Mouse (Mus musculus): ENCODE measurements around the gene Glis3.
A peak's percentile ranks its signal among the peaks of the same experiment; 100 is the strongest.

Gene Glis3

GRCm38 (mm10) chr19:28335890-28336289 is 344.0 kb downstream of the Glis3 start:
- DNase-seq (ENCODE audit: low read depth, low spot score), result peak; percentile 17

GRCm38 (mm10) chr19:28333007-28333766 is 346.7 kb downstream of the Glis3 start:
- no peak for DNase-seq (ENCODE audit: low read depth, low spot score)

- DNase-seq (ENCODE audit: low read depth, low spot score), result no peak
These were observed 351.3 kb downstream of the Glis3 start for GRCm38 (mm10) chr19:28328444-28329110.

GRCm38 (mm10) chr19:28327536-28327935 is 352.3 kb downstream of the Glis3 start:
- DNase-seq (ENCODE audit: low read depth, low spot score), result no peak

DNA sequence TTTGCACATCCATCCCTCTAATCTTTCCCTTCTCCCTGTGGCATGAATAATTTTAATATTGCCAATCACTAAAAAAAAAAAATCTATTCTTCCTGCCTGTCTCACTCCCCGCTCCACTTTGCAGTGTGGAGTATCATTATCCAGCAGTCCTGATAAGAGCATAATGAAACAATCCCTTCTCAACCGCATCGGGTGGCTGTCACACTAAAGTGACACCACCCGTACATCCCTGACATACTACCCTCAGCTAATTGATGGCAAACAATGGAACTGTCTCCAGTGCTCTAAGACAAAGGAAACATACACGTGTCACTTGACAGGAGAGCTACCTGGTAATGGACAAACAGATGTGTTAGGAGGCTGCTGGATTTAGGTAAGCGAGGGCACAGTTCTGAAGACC is 373.8 kb downstream of the Glis3 start:
- DNase-seq (ENCODE audit: low read depth, low spot score), result no peak

- DNase-seq (ENCODE audit: low read depth, low spot score), result no peak
These were observed 374.4 kb downstream of the Glis3 start for GRCm38 (mm10) chr19:28305510-28305909.

DNA sequence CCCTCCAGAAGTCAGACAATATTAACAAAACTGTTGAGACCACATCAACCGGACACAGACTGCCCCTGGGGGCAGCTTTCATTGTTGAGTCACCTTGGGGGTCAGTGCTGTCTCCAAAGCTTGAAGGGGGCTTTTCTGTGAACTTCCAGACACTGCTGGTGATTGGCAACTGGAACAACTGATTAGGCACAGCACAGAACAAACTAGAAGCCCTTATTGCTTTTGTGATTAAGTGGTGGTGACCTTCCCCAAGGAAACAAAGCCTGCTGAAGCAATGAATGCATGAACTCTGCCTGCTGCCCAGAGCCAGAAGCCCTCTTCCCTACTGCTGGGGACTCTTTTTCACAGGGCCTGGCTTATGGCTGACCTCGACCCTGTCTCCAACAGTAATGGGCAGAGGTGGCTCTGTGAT is 377.0 kb downstream of the Glis3 start:
- DNase-seq (ENCODE audit: low read depth, low spot score), result peak; percentile 54

- DNase-seq (ENCODE audit: low read depth, low spot score), result no peak
These were observed 379.7 kb downstream of the Glis3 start for GRCm38 (mm10) chr19:28300226-28300625.

- DNase-seq (ENCODE audit: low read depth, low spot score), result no peak
These were observed 380.6 kb downstream of the Glis3 start for GRCm38 (mm10) chr19:28299211-28299775.

DNA sequence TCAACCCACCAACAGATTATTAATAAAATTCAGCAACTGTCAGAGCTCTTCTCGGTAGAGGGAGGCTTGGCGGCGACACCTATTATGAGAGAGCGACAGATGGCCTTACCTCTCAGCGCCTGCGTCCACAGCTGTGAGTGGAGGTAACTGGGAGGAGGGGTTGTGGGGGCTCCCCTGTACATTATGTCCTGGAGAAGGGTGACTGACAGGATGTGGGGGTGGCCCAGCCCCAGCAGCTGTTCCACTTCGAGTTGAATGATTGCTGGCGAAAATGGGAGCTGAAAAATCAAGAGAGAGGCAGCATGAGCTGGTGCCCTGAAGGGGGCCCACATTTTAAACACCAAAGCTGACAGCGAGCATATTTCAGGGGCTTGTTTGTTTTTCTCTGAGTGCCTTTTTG is 381.2 kb downstream of the Glis3 start:
- no peak for DNase-seq (ENCODE audit: low read depth, low spot score)

DNA sequence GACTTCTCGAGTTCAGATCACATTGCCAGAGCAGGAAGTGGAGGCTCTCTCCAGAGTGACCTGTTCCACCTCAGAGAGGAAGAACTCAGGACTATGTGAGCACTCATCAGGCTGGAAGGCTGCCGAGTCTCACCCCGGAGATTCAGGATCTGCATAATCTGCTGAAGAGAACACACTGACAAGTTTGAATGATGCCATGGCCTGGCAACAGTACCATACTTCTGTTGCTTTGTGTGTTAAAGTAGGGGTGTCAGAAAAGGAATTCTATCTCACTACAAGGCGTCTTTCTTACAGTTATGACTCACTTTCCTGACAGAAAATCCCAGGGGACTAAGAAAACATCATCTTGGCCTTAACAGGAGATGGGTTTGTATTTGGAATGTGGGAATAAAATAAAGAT is 388.3 kb downstream of the Glis3 start:
- DNase-seq (ENCODE audit: low read depth, low spot score), result no peak

GRCm38 (mm10) chr19:28289457-28289856 is 390.4 kb downstream of the Glis3 start:
- DNase-seq (ENCODE audit: low read depth, low spot score), result no peak

- no peak for DNase-seq (ENCODE audit: low read depth, low spot score)
These were observed 392.4 kb downstream of the Glis3 start for GRCm38 (mm10) chr19:28287431-28287830.

- no peak for DNase-seq (ENCODE audit: low read depth, low spot score)
These were observed 395.7 kb downstream of the Glis3 start for GRCm38 (mm10) chr19:28284098-28284569.

DNA sequence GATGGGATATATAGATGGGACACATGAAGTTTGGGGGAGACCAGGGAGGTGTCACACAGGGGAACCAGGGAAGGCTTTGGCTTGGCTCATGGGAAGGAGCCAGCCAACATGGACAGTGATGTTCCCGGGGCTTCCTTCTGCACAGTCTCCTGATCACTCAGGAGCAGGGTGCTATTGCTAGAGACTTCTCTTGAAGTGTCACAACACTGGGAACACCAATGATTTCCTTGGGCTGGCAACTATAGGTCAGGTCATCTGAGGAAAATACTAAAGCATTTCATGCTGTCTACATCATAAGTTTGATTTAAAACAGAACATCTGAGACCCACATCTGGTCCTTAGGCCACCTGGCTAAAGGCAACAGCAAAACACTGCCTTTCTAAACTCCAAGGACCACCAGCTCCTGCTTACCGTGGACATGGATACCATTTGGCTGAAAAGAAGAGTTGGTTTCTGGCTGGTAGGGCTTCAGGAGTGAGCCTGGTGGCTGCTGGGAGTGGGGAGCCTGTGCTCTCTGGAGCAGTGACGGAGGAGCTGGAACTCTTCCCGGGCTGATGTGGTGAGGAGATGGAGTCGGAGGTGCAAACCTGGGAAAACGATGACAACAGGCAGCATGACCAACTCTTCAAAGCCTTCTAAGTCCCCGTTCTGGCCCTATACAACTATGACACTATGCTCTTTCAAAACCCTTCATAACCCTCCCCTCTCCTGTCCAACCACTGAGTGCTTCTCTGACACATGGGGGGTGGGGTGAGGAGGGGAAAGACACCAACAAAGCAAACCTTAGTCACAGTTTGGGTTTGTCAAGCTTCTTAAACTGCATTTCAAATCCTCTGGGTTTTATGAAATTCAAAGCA is 396.4 kb downstream of the Glis3 start:
- no peak for DNase-seq (ENCODE audit: low read depth, low spot score)

DNA sequence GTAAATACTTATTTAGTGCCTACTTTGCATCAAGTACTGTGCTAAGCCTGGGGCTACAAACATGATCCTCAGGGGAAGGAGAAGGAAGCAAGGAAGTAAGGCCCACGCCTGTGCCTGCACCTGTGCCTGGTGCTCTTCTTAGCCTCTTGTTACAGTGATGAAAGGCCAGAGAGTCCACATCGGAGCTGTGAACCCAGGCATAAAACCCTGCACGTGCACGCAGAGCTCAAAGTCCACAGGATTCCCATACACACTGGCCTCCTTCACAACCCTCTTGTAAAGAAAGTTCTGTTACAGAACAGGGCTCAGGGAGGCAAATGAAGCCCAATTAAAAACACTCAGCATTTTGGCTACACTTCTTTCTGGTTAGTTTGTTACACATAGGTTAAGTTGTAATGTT is 398.5 kb downstream of the Glis3 start:
- DNase-seq (ENCODE audit: low read depth, low spot score), result no peak

- peak; percentile 53 for DNase-seq (ENCODE audit: low read depth, low spot score)
These were observed 402.8 kb downstream of the Glis3 start for GRCm38 (mm10) chr19:28277104-28277503.

GRCm38 (mm10) chr19:28274501-28274900 is 405.4 kb downstream of the Glis3 start:
- DNase-seq (ENCODE audit: low read depth, low spot score), result no peak

GRCm38 (mm10) chr19:28273946-28274345 is 405.9 kb downstream of the Glis3 start:
- no peak for DNase-seq (ENCODE audit: low read depth, low spot score)

- no peak for DNase-seq (ENCODE audit: low read depth, low spot score)
These were observed 413.0 kb downstream of the Glis3 start for GRCm38 (mm10) chr19:28266850-28267249.

DNA sequence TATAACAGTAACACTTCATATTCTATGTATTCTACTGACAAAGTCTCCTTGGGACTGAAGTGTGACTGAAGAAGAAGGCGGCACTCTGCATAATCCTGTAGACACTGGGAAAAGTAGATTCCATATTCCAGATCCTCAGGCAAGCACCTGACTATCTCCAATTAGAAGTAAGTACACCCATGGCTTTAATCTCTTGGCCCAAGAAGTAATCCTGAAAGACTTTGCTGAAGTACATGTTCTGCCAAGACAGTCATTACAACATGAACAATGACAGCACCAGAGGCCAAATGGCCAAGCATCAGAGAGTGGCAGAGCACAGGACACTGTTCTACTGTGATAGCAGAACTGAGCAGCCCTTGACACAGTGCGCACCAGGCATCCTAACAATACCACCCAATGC is 414.1 kb downstream of the Glis3 start:
- DNase-seq (ENCODE audit: low read depth, low spot score), result no peak

Data from mesoderm, embryonic 11.5 days (tissue).